Comparison of ENCODE assay signal across 8 mouse cellular contexts in genomic region chr8:94167244-94167643, GRCm38 (mm10). TPM values are rescaled to one million over a fixed set of nuclear protein-coding genes. Genes with fewer than 3 reads are reported as not detected.
DNase-seq lines count a peak whose midpoint lies in the region; ATAC-seq and TF ChIP-seq lines count a peak whose summit lies in the region.

No protein-coding gene starts in this region.

- ATAC-seq in embryonic facial prominence, embryonic 15.5 days (ENCODE audit: insufficient number of reproducible peaks, low FRiP score, low TSS enrichment, low read depth): no peak
- ATAC-seq in kidney, embryonic 14.5 days (ENCODE audit: low FRiP score, low TSS enrichment): peak; percentile 77
- ATAC-seq in limb, embryonic 14.5 days (ENCODE audit: low FRiP score, low read depth): no peak

- TF ChIP-seq POLR2A in bone marrow, adult 2 months (IDR thresholded peaks at IDR 0.05; ENCODE audit: borderline replicate concordance, control insufficient read depth, low read depth, low read length): no peak
- TF ChIP-seq POLR2A in limb, embryonic 14.5 days (IDR thresholded peaks at IDR 0.05; ENCODE audit: borderline replicate concordance, extremely low read depth, insufficient read depth, insufficient read length): no peak

- no peaks in the 10 kb centered on the region for H3K9me3 ChIP-seq in embryonic facial prominence, embryonic 15.5 days (replicated peaks)
- H3K9me3 ChIP-seq in heart, embryonic 10.5 days: no peaks in the 10 kb centered on the region
- no peaks in the 10 kb centered on the region for H3K9me3 ChIP-seq in kidney, embryonic 14.5 days (ENCODE audit: control insufficient read depth, low read length)
- no peaks in the 10 kb centered on the region for H3K9me3 ChIP-seq in limb, embryonic 14.5 days (ENCODE audit: control insufficient read depth, low read length)

- H3K27me3 ChIP-seq in embryonic facial prominence, embryonic 15.5 days: peaks cover 22% of the 10 kb centered on the region
- peaks cover 43% of the 10 kb centered on the region for H3K27me3 ChIP-seq in heart, embryonic 10.5 days (ENCODE audit: insufficient read depth, poor library complexity, severe bottlenecking)
- H3K27me3 ChIP-seq in kidney, embryonic 14.5 days (ENCODE audit: control insufficient read depth, insufficient read depth, low read length): peaks cover 20% of the 10 kb centered on the region
- peaks cover 17% of the 10 kb centered on the region for H3K27me3 ChIP-seq in limb, embryonic 14.5 days (ENCODE audit: control insufficient read depth, insufficient read depth, low read length)

- WGBS in bone marrow, adult 2 months: 4% methylated on average over 6 of the region's 6 CpGs
- WGBS in embryonic facial prominence, embryonic 15.5 days: 5% methylated on average over 6 of the region's 6 CpGs
- 5% methylated on average over 6 of the region's 6 CpGs for WGBS in heart, embryonic 10.5 days
- under 1% methylated on average over 6 of the region's 6 CpGs for WGBS in kidney, embryonic 14.5 days
- WGBS in limb, embryonic 14.5 days: under 1% methylated on average over 6 of the region's 6 CpGs

- DNase-seq in B cell, adult 2 months: peak; percentile 91 to 92
- peak; percentile 92 for DNase-seq in heart, embryonic 10.5 days (ENCODE audit: low spot score)
- peak; percentile 69 for DNase-seq in limb, embryonic 14.5 days (ENCODE audit: low spot score)
- DNase-seq in monocyte, adult 2 months (ENCODE audit: low read depth in 1 of 2, low spot score in 2 of 2): peak; percentile 48 to 78
- peak; percentile 71 to 84 for DNase-seq in spleen, postnatal 14 days (ENCODE audit: low spot score in 2 of 2)

- H3K9ac ChIP-seq in embryonic facial prominence, embryonic 15.5 days: no peak overlapping the region
- 0 out of 2 replicates have a peak overlapping the region, but pooled peaks have one; percentile 18 for H3K9ac ChIP-seq in kidney, embryonic 14.5 days (ENCODE audit: low read depth, low read length)
- H3K9ac ChIP-seq in limb, embryonic 14.5 days (ENCODE audit: low read depth, low read length, severe bottlenecking): peak overlapping the region; percentile 36; the same call in 1 of the 2 replicates

- H3K4me1 ChIP-seq in bone marrow, adult 2 months (ENCODE audit: control insufficient read depth, insufficient read depth, low read length): no peaks in the 10 kb centered on the region; the same call in 1 of the 2 replicates
- H3K4me1 ChIP-seq in embryonic facial prominence, embryonic 15.5 days: peaks cover 15% of the 10 kb centered on the region
- peaks cover 11% of the 10 kb centered on the region for H3K4me1 ChIP-seq in heart, embryonic 10.5 days
- H3K4me1 ChIP-seq in kidney, embryonic 14.5 days (ENCODE audit: control insufficient read depth, insufficient read depth, low read length): peaks cover 11% of the 10 kb centered on the region
- H3K4me1 ChIP-seq in limb, embryonic 14.5 days (ENCODE audit: control insufficient read depth, insufficient read depth, low read length): peaks cover 10% of the 10 kb centered on the region; the same call in 1 of the 2 replicates

- H3K36me3 ChIP-seq in embryonic facial prominence, embryonic 15.5 days: no peaks in the 10 kb centered on the region
- no peaks in the 10 kb centered on the region for H3K36me3 ChIP-seq in heart, embryonic 10.5 days
- H3K36me3 ChIP-seq in kidney, embryonic 14.5 days (ENCODE audit: control insufficient read depth, insufficient read depth, low read length): no peaks in the 10 kb centered on the region
- no peaks in the 10 kb centered on the region for H3K36me3 ChIP-seq in limb, embryonic 14.5 days (ENCODE audit: control insufficient read depth, insufficient read depth, low read length)

- TF ChIP-seq CTCF in bone marrow, adult 2 months (IDR thresholded peaks at IDR 0.05; ENCODE audit: control insufficient read depth, insufficient read depth, low read length): peak; percentile 89

- H3K4me3 ChIP-seq in bone marrow, adult 2 months (replicated peaks; ENCODE audit: control insufficient read depth, low read depth, low read length): no peak overlapping the region
- H3K4me3 ChIP-seq in embryonic facial prominence, embryonic 15.5 days (replicated peaks): no peak overlapping the region
- H3K4me3 ChIP-seq in heart, embryonic 10.5 days: 0 out of 2 replicates have a peak overlapping the region, but pooled peaks have one; percentile 24
- H3K4me3 ChIP-seq in kidney, embryonic 14.5 days (ENCODE audit: low read length): no peak overlapping the region
- H3K4me3 ChIP-seq in limb, embryonic 14.5 days (replicated peaks; ENCODE audit: low read length): no peak overlapping the region

- H3K27ac ChIP-seq in bone marrow, adult 2 months (ENCODE audit: control insufficient read depth, insufficient read depth, low read depth, low read length, poor library complexity): no peak overlapping the region
- no peak overlapping the region for H3K27ac ChIP-seq in embryonic facial prominence, embryonic 15.5 days (replicated peaks)
- H3K27ac ChIP-seq in heart, embryonic 10.5 days: no peak overlapping the region
- no peak overlapping the region for H3K27ac ChIP-seq in kidney, embryonic 14.5 days (ENCODE audit: low read depth, low read length)
- no peak overlapping the region for H3K27ac ChIP-seq in limb, embryonic 14.5 days (replicated peaks; ENCODE audit: low read depth, low read length)

- peak overlapping the region; percentile 25; the same call in 1 of the 2 replicates for H3K4me2 ChIP-seq in embryonic facial prominence, embryonic 15.5 days (replicated peaks)
- H3K4me2 ChIP-seq in kidney, embryonic 14.5 days (replicated peaks; ENCODE audit: low read depth, low read length): no peak overlapping the region
- peak overlapping the region; percentile 32; the same call in 1 of the 2 replicates for H3K4me2 ChIP-seq in limb, embryonic 14.5 days (replicated peaks; ENCODE audit: low read depth, low read length, severe bottlenecking)

RNA-seq across cellular contexts. Expression of gene Mt2, which starts 5.2 kb away (rescaled TPM):
- 102 and 809 TPM in 2 replicates for polyA plus RNA-seq in bone marrow, adult 2 months (2011; ENCODE audit: insufficient read depth, insufficient read length, low replicate concordance, missing spikeins)
- 83.3 and 95.7 TPM in 2 replicates for polyA plus RNA-seq in embryonic facial prominence, embryonic 15.5 days (2015; fragmentation: Nextera tagmentation; extraction: Ambion mirVana)
- 86.3 and 113 TPM in 2 replicates for polyA plus RNA-seq in heart, embryonic 10.5 days (2016; fragmentation: Nextera tagmentation; extraction: Ambion mirVana)
- polyA plus RNA-seq in kidney, embryonic 14.5 days (2014; fragmentation: Nextera tagmentation; extraction: Ambion mirVana): 58.3 and 67.5 TPM in 2 replicates
- polyA plus RNA-seq in limb, embryonic 14.5 days (2012; rRNA removed): 32.8 and 51.6 TPM in 2 replicates
- 39.6 and 48.1 TPM in 2 replicates for polyA plus RNA-seq in limb, embryonic 14.5 days (2014; fragmentation: Nextera tagmentation; extraction: Ambion mirVana)

RNA-seq across cellular contexts. Expression of gene Mt1, which starts 11.6 kb away (rescaled TPM):
- polyA plus RNA-seq in bone marrow, adult 2 months (2011; ENCODE audit: insufficient read depth, insufficient read length, low replicate concordance, missing spikeins): 188 and 700 TPM in 2 replicates
- 290 and 306 TPM in 2 replicates for polyA plus RNA-seq in embryonic facial prominence, embryonic 15.5 days (2015; fragmentation: Nextera tagmentation; extraction: Ambion mirVana)
- 361 and 393 TPM in 2 replicates for polyA plus RNA-seq in heart, embryonic 10.5 days (2016; fragmentation: Nextera tagmentation; extraction: Ambion mirVana)
- 123 and 166 TPM in 2 replicates for polyA plus RNA-seq in kidney, embryonic 14.5 days (2014; fragmentation: Nextera tagmentation; extraction: Ambion mirVana)
- 91.7 and 100 TPM in 2 replicates for polyA plus RNA-seq in limb, embryonic 14.5 days (2012; rRNA removed)
- polyA plus RNA-seq in limb, embryonic 14.5 days (2014; fragmentation: Nextera tagmentation; extraction: Ambion mirVana): 149 and 158 TPM in 2 replicates

RNA-seq across cellular contexts. Expression of gene Mt3, which starts 14.8 kb away (rescaled TPM):
- 3.0 TPM in 1 of 2 replicates, not detected in the other for polyA plus RNA-seq in bone marrow, adult 2 months (2011; ENCODE audit: insufficient read depth, insufficient read length, low replicate concordance, missing spikeins)
- polyA plus RNA-seq in embryonic facial prominence, embryonic 15.5 days (2015; fragmentation: Nextera tagmentation; extraction: Ambion mirVana): 8.2 and 8.5 TPM in 2 replicates
- polyA plus RNA-seq in heart, embryonic 10.5 days (2016; fragmentation: Nextera tagmentation; extraction: Ambion mirVana): 10.6 and 15.7 TPM in 2 replicates
- polyA plus RNA-seq in kidney, embryonic 14.5 days (2014; fragmentation: Nextera tagmentation; extraction: Ambion mirVana): 0.60 and 1.7 TPM in 2 replicates
- 2.0 and 3.3 TPM in 2 replicates for polyA plus RNA-seq in limb, embryonic 14.5 days (2012; rRNA removed)
- polyA plus RNA-seq in limb, embryonic 14.5 days (2014; fragmentation: Nextera tagmentation; extraction: Ambion mirVana): 2.8 and 3.8 TPM in 2 replicates

RNA-seq across cellular contexts. Expression of gene Mt4, which starts 30.2 kb away (rescaled TPM):
- polyA plus RNA-seq in bone marrow, adult 2 months (2011; ENCODE audit: insufficient read depth, insufficient read length, low replicate concordance, missing spikeins): not detected in 2 replicates
- 6.3 and 16.6 TPM in 2 replicates for polyA plus RNA-seq in embryonic facial prominence, embryonic 15.5 days (2015; fragmentation: Nextera tagmentation; extraction: Ambion mirVana)
- polyA plus RNA-seq in heart, embryonic 10.5 days (2016; fragmentation: Nextera tagmentation; extraction: Ambion mirVana): not detected in 2 replicates
- not detected in 2 replicates for polyA plus RNA-seq in kidney, embryonic 14.5 days (2014; fragmentation: Nextera tagmentation; extraction: Ambion mirVana)
- not detected in 2 replicates for polyA plus RNA-seq in limb, embryonic 14.5 days (2012; rRNA removed)
- not detected in 2 replicates for polyA plus RNA-seq in limb, embryonic 14.5 days (2014; fragmentation: Nextera tagmentation; extraction: Ambion mirVana)

RNA-seq across cellular contexts. Expression of gene Nup93, which starts 47.1 kb away (rescaled TPM):
- polyA plus RNA-seq in bone marrow, adult 2 months (2011; ENCODE audit: insufficient read depth, insufficient read length, low replicate concordance, missing spikeins): 19.5 and 21.3 TPM in 2 replicates
- 63.5 and 66.1 TPM in 2 replicates for polyA plus RNA-seq in embryonic facial prominence, embryonic 15.5 days (2015; fragmentation: Nextera tagmentation; extraction: Ambion mirVana)
- 98.2 and 118 TPM in 2 replicates for polyA plus RNA-seq in heart, embryonic 10.5 days (2016; fragmentation: Nextera tagmentation; extraction: Ambion mirVana)
- polyA plus RNA-seq in kidney, embryonic 14.5 days (2014; fragmentation: Nextera tagmentation; extraction: Ambion mirVana): 51.8 and 103 TPM in 2 replicates
- polyA plus RNA-seq in limb, embryonic 14.5 days (2012; rRNA removed): 60.5 and 64.0 TPM in 2 replicates
- polyA plus RNA-seq in limb, embryonic 14.5 days (2014; fragmentation: Nextera tagmentation; extraction: Ambion mirVana): 72.3 and 79.9 TPM in 2 replicates
